Mouse (Mus musculus) hindbrain, embryonic 14.5 days (tissue): ENCODE measurements at regions not wholly inside any gene's neighbourhood (a gene's known extent, or its start where the extent isn't known, plus 50 kb on each side); places are given as distances from the start of the nearest gene placed in this dataset.

ENCODE experiments used
- ATAC-seq: fragments of 200-750 bp; cut with Nextera tagmentation; 2 replicates; pipeline ENCODE4 v1.8.0; 2017; ENCODE audit warnings: moderate number of reproducible peaks, mild to moderate bottlenecking, moderate TSS enrichment, moderate library complexity; ENCODE audit not compliant: low FRiP score
- DNase-seq: peaks from one replicate; pipeline ENCODE4 v3.0.0-alpha.2; 2015; ENCODE audit warnings: low spot score
- H3K27ac ChIP-seq: fragments of 300-500 bp; sonication (generic); 2 replicates; pipeline ENCODE4 v1.5.1; 2014; ENCODE audit warnings: mild to moderate bottlenecking, moderate library complexity
- H3K27me3 ChIP-seq: fragments of 300-500 bp; sonication (generic); 2 replicates; pipeline ENCODE4 v1.6.1; 2014; ENCODE audit warnings: mild to moderate bottlenecking, low read length, mixed read lengths; ENCODE audit not compliant: control insufficient read depth, insufficient read depth
- H3K36me3 ChIP-seq: fragments of 300-500 bp; sonication (generic); replicated peaks from 2 replicates; pipeline ENCODE4 v1.6.1; 2014; ENCODE audit not compliant: control insufficient read depth, insufficient read depth
- H3K4me1 ChIP-seq: fragments of 300-500 bp; sonication (generic); replicated peaks from 2 replicates; pipeline ENCODE4 v1.6.1; 2014; ENCODE audit warnings: antibody characterized with exemption, low read length, mixed read lengths; ENCODE audit not compliant: control insufficient read depth, insufficient read depth
- H3K4me2 ChIP-seq: fragments of 300-500 bp; sonication (generic); replicated peaks from 2 replicates; pipeline ENCODE4 v1.6.1; 2014; ENCODE audit warnings: mild to moderate bottlenecking, moderate library complexity
- H3K4me3 ChIP-seq: fragments of 300-500 bp; sonication (generic); replicated peaks from 2 replicates; pipeline ENCODE4 v1.5.1; 2014; ENCODE audit warnings: mild to moderate bottlenecking, low read length
- H3K9ac ChIP-seq: fragments of 300-500 bp; sonication (generic); 2 replicates; pipeline ENCODE4 v1.6.1; 2014
- H3K9me3 ChIP-seq: fragments of 300-500 bp; sonication (generic); 2 replicates; pipeline ENCODE4 v1.6.1; 2016; ENCODE audit warnings: low read length; ENCODE audit not compliant: control insufficient read depth
- WGBS: fragments of 180-500 bp; shearing (Covaris S2); extraction: QIAGEN DNeasy Blood & Tissue Kit; methylation state at CpG from one replicate; pipeline ENCODE4 v1.1.7; 2014; 5-methylcytosine and 5-hydroxymethylcytosine counted together

GRCm38 (mm10) chr16:93380717-93381671, 222.9 kb downstream of the Setd4 start:
- 0 out of 2 replicates have a peak, but pooled peaks cover 4% of the 10 kb centered on the region for H3K27me3 ChIP-seq
- ATAC-seq (no peak), DNase-seq (no peak)
- no peak overlapping the region for H3K4me3 ChIP-seq
- no peaks in the 10 kb centered on the region for H3K9me3 ChIP-seq
- no peak overlapping the region for H3K9ac ChIP-seq
- no peak overlapping the region for H3K4me2 ChIP-seq
- H3K4me1 ChIP-seq, result peaks cover 16% of the 10 kb centered on the region
- H3K27ac ChIP-seq, result 0 out of 2 replicates have a peak overlapping the region, but pooled peaks have one; percentile 32
- 56% methylated on average over 13 of the region's 13 CpGs for WGBS
- H3K36me3 ChIP-seq, result no peaks in the 10 kb centered on the region

- WGBS, result 28% methylated on average over 4 of the region's 4 CpGs
- Histone ChIP-seq H3K36me3 (no peaks in the 10 kb centered on the region), H3K27ac (no peak overlapping the region), H3K4me2 (no peak overlapping the region), H3K9ac (no peak overlapping the region), H3K27me3 (0 out of 2 replicates have a peak, but pooled peaks cover 4% of the 10 kb centered on the region), H3K9me3 (no peaks in the 10 kb centered on the region), H3K4me3 (no peak overlapping the region), H3K4me1 (peaks cover 16% of the 10 kb centered on the region)
- no peak for ATAC-seq
- DNase-seq, result no peak
These were observed 223.7 kb downstream of the Setd4 start for GRCm38 (mm10) chr16:93380117-93380516.

- Histone ChIP-seq H3K4me2 (no peak overlapping the region), H3K4me1 (peaks cover 16% of the 10 kb centered on the region), H3K27me3 (0 out of 2 replicates have a peak, but pooled peaks cover 4% of the 10 kb centered on the region), H3K9ac (no peak overlapping the region), H3K27ac (no peak overlapping the region), H3K4me3 (no peak overlapping the region), H3K36me3 (no peaks in the 10 kb centered on the region), H3K9me3 (no peaks in the 10 kb centered on the region)
- ATAC-seq (no peak), DNase-seq (no peak)
- 35% methylated on average over 6 of the region's 6 CpGs for WGBS
These were observed 224.3 kb downstream of the Setd4 start for GRCm38 (mm10) chr16:93379611-93380010.

- 85% methylated on average over 6 of the region's 6 CpGs for WGBS
- Histone ChIP-seq H3K4me1 (peaks cover 10% of the 10 kb centered on the region), H3K27ac (no peak overlapping the region), H3K4me3 (no peak overlapping the region), H3K36me3 (no peaks in the 10 kb centered on the region), H3K27me3 (no peaks in the 10 kb centered on the region), H3K9me3 (no peaks in the 10 kb centered on the region), H3K9ac (no peak overlapping the region), H3K4me2 (no peak overlapping the region)
- DNase-seq (no peak), ATAC-seq (no peak)
These were observed 229.2 kb downstream of the Setd4 start for GRCm38 (mm10) chr16:93374669-93375068.

GRCm38 (mm10) chr16:93369766-93370146, 234.1 kb downstream of the Setd4 start:
- Histone ChIP-seq H3K9me3 (no peaks in the 10 kb centered on the region), H3K36me3 (no peaks in the 10 kb centered on the region), H3K4me1 (0 out of 2 replicates have a peak, but pooled peaks cover 6% of the 10 kb centered on the region), H3K4me3 (no peak overlapping the region), H3K27ac (peak overlapping the region; percentile 57; the same call in 1 of the 2 replicates), H3K9ac (no peak overlapping the region), H3K4me2 (no peak overlapping the region), H3K27me3 (no peaks in the 10 kb centered on the region)
- DNase-seq (no peak), ATAC-seq (0 out of 2 replicates have a peak, but pooled peaks have one; percentile 31)
- 51% methylated on average over 10 of the region's 10 CpGs for WGBS

- H3K4me1 ChIP-seq, result 0 out of 2 replicates have a peak, but pooled peaks cover 6% of the 10 kb centered on the region
- no peaks in the 10 kb centered on the region for H3K36me3 ChIP-seq
- H3K27me3 ChIP-seq, result no peaks in the 10 kb centered on the region
- H3K27ac ChIP-seq, result peak overlapping the region; percentile 57; the same call in 1 of the 2 replicates
- peak; percentile 59; the same call in 1 of the 2 replicates for ATAC-seq
- DNase-seq, result peak; percentile 46
- no peaks in the 10 kb centered on the region for H3K9me3 ChIP-seq
- no peak overlapping the region for H3K4me2 ChIP-seq
- no peak overlapping the region for H3K4me3 ChIP-seq
- WGBS, result 65% methylated on average over 21 of the region's 21 CpGs
- no peak overlapping the region for H3K9ac ChIP-seq
These were observed 234.8 kb downstream of the Setd4 start for GRCm38 (mm10) chr16:93368824-93369765.

- ATAC-seq, result no peak
- WGBS, result 74% methylated on average over 6 of the region's 6 CpGs
These were observed 235.9 kb downstream of the Setd4 start for GRCm38 (mm10) chr16:93367995-93368394.

GRCm38 (mm10) chr16:93367246-93367805, 236.5 kb downstream of the Setd4 start:
- DNase-seq (no peak), ATAC-seq (no peak)
- Histone ChIP-seq H3K36me3 (no peaks in the 10 kb centered on the region), H3K9ac (no peak overlapping the region), H3K4me2 (no peak overlapping the region), H3K27me3 (no peaks in the 10 kb centered on the region), H3K4me1 (0 out of 2 replicates have a peak, but pooled peaks cover 6% of the 10 kb centered on the region), H3K4me3 (no peak overlapping the region), H3K9me3 (no peaks in the 10 kb centered on the region), H3K27ac (no peak overlapping the region)
- WGBS, result 88% methylated on average over 8 of the region's 8 CpGs

More at GRCm38 (mm10) chr16:93367995-93368394, 235.9 kb downstream of the Setd4 start:
- Histone ChIP-seq H3K36me3 (no peaks in the 10 kb centered on the region), H3K4me1 (0 out of 2 replicates have a peak, but pooled peaks cover 6% of the 10 kb centered on the region), H3K27ac (no peak overlapping the region), H3K27me3 (no peaks in the 10 kb centered on the region), H3K4me2 (no peak overlapping the region), H3K4me3 (no peak overlapping the region), H3K9ac (no peak overlapping the region), H3K9me3 (no peaks in the 10 kb centered on the region)
- no peak for DNase-seq
